Mouse (Mus musculus) bone marrow, adult 2 months (tissue): Measurements from ENCODE around the gene Ccdc33.

Experiments used
- CTCF ChIP-seq: fragments of 200-500 bp; IDR thresholded peaks from 2 replicates; pipeline ENCODE4 v1.5.1; 2011; ENCODE audit warnings: low read length, control low read depth; ENCODE audit not compliant: control insufficient read depth, insufficient read depth
- POLR2A ChIP-seq: fragments of 200-500 bp; IDR thresholded peaks from 2 replicates; pipeline ENCODE4 v1.6.1; 2011; ENCODE audit warnings: low read depth, mild to moderate bottlenecking, control low read depth, low read length, borderline replicate concordance; ENCODE audit not compliant: control insufficient read depth

GRCm38 (mm10) chr9:58045646-58046045 is 73.0 kb downstream of the Ccdc33 start:
- TF ChIP-seq CTCF (no peak), POLR2A (no peak)
